Mouse (Mus musculus): ENCODE measurements around the gene Olfr301. TPM values are rescaled to one million over a fixed set of nuclear protein-coding genes. Genes with fewer than 3 reads are reported as not detected.

Gene Olfr301
- not detected in 2 replicates for polyA plus RNA-seq (2014; fragmentation: Nextera tagmentation; extraction: Ambion mirVana)

- no peak within 1 kb of the TSS for H3K4me3 ChIP-seq (ENCODE audit: low read depth, low read length)
- ATAC-seq (ENCODE audit: low read depth) (no peak), DNase-seq (ENCODE audit: low spot score) (no peak)
- H3K4me2 ChIP-seq (ENCODE audit: low read depth, low read length): no peak within 1 kb of the TSS
- no peak within 1 kb of the TSS for H3K27ac ChIP-seq (replicated peaks; ENCODE audit: low read depth, low read length)
- 84% methylated on average over 2 of the region's 2 CpGs for WGBS
- H3K27me3 ChIP-seq (replicated peaks; ENCODE audit: control insufficient read depth, insufficient read depth, low read length): no peaks in the 10 kb centered on the region
- no peaks in the 10 kb centered on the region for H3K36me3 ChIP-seq (ENCODE audit: control insufficient read depth, insufficient read depth, low read length)
- H3K4me1 ChIP-seq (ENCODE audit: control insufficient read depth, insufficient read depth, low read length): no peaks in the 10 kb centered on the region
- no peak within 1 kb of the TSS for H3K9ac ChIP-seq (ENCODE audit: low read depth, low read length)
- no peaks in the 10 kb centered on the region for H3K9me3 ChIP-seq (ENCODE audit: control insufficient read depth, low read length)
Measured at GRCm38 (mm10) chr7:86403546-86403945, at the start of gene Olfr301. Gene Olfr301, plus strand, starts transcription at chr7:86403846.

GRCm38 (mm10) chr7:86366828-86367227, 36.8 kb upstream of the Olfr301 start, which contains the start of gene Olfr305:
Gene Olfr305, minus strand, starts transcription at chr7:86366928.
- WGBS: 78% methylated on average over 1 of the region's 1 CpGs
- Histone ChIP-seq H3K27me3 (replicated peaks; ENCODE audit: control insufficient read depth, insufficient read depth, low read length) (no peaks in the 10 kb centered on the region), H3K4me1 (ENCODE audit: control insufficient read depth, insufficient read depth, low read length) (no peaks in the 10 kb centered on the region), H3K27ac (replicated peaks; ENCODE audit: low read depth, low read length) (no peak within 1 kb of the TSS), H3K4me2 (ENCODE audit: low read depth, low read length) (no peak within 1 kb of the TSS), H3K36me3 (ENCODE audit: control insufficient read depth, insufficient read depth, low read length) (no peaks in the 10 kb centered on the region), H3K9ac (ENCODE audit: low read depth, low read length) (no peak within 1 kb of the TSS), H3K4me3 (ENCODE audit: low read depth, low read length) (no peak within 1 kb of the TSS), H3K9me3 (ENCODE audit: control insufficient read depth, low read length) (no peaks in the 10 kb centered on the region)
- ATAC-seq (ENCODE audit: low read depth) (no peak), DNase-seq (ENCODE audit: low spot score) (no peak)

GRCm38 (mm10) chr7:86385769-86386168, 17.9 kb upstream of the Olfr301 start:
- ATAC-seq (ENCODE audit: low read depth): no peak
- no peak overlapping the region for H3K4me3 ChIP-seq (ENCODE audit: low read depth, low read length)
- peak; percentile 0 for DNase-seq (ENCODE audit: low spot score)

GRCm38 (mm10) chr7:86386558-86386957, 17.1 kb upstream of the Olfr301 start, which contains the start of gene Olfr304:
Gene Olfr304, minus strand, starts transcription at chr7:86386658.
- H3K36me3 ChIP-seq (ENCODE audit: control insufficient read depth, insufficient read depth, low read length): no peaks in the 10 kb centered on the region
- no peaks in the 10 kb centered on the region for H3K4me1 ChIP-seq (ENCODE audit: control insufficient read depth, insufficient read depth, low read length)
- H3K9me3 ChIP-seq (ENCODE audit: control insufficient read depth, low read length): no peaks in the 10 kb centered on the region
- no peak within 1 kb of the TSS for H3K4me2 ChIP-seq (ENCODE audit: low read depth, low read length)
- no peak within 1 kb of the TSS for H3K27ac ChIP-seq (replicated peaks; ENCODE audit: low read depth, low read length)
- H3K9ac ChIP-seq (ENCODE audit: low read depth, low read length): no peak within 1 kb of the TSS
- WGBS: 60% methylated on average over 1 of the region's 1 CpGs
- ATAC-seq (ENCODE audit: low read depth) (no peak), DNase-seq (ENCODE audit: low spot score) (no peak)
- no peaks in the 10 kb centered on the region for H3K27me3 ChIP-seq (replicated peaks; ENCODE audit: control insufficient read depth, insufficient read depth, low read length)
- H3K4me3 ChIP-seq (ENCODE audit: low read depth, low read length): no peak within 1 kb of the TSS

More at GRCm38 (mm10) chr7:86385769-86386168, 17.9 kb upstream of the Olfr301 start:
- H3K4me1 ChIP-seq (ENCODE audit: control insufficient read depth, insufficient read depth, low read length): no peaks in the 10 kb centered on the region
- no peak overlapping the region for H3K27ac ChIP-seq (replicated peaks; ENCODE audit: low read depth, low read length)
- no peaks in the 10 kb centered on the region for H3K36me3 ChIP-seq (ENCODE audit: control insufficient read depth, insufficient read depth, low read length)
- H3K27me3 ChIP-seq (replicated peaks; ENCODE audit: control insufficient read depth, insufficient read depth, low read length): no peaks in the 10 kb centered on the region
- H3K4me2 ChIP-seq (ENCODE audit: low read depth, low read length): no peak overlapping the region
- H3K9me3 ChIP-seq (ENCODE audit: control insufficient read depth, low read length): no peaks in the 10 kb centered on the region
- WGBS: 65% methylated on average over 3 of the region's 3 CpGs
- H3K9ac ChIP-seq (ENCODE audit: low read depth, low read length): no peak overlapping the region

- no peak within 1 kb of the TSS for H3K4me3 ChIP-seq (ENCODE audit: low read depth, low read length)
- no peaks in the 10 kb centered on the region for H3K27me3 ChIP-seq (replicated peaks; ENCODE audit: control insufficient read depth, insufficient read depth, low read length)
- H3K4me1 ChIP-seq (ENCODE audit: control insufficient read depth, insufficient read depth, low read length): no peaks in the 10 kb centered on the region
- no peak within 1 kb of the TSS for H3K4me2 ChIP-seq (ENCODE audit: low read depth, low read length)
- H3K36me3 ChIP-seq (ENCODE audit: control insufficient read depth, insufficient read depth, low read length): no peaks in the 10 kb centered on the region
- H3K27ac ChIP-seq (replicated peaks; ENCODE audit: low read depth, low read length): no peak within 1 kb of the TSS
- H3K9ac ChIP-seq (ENCODE audit: low read depth, low read length): no peak within 1 kb of the TSS
- no peaks in the 10 kb centered on the region for H3K9me3 ChIP-seq (ENCODE audit: control insufficient read depth, low read length)
- ATAC-seq (ENCODE audit: low read depth): no peak
- DNase-seq (ENCODE audit: low spot score): no peak
Measured at GRCm38 (mm10) chr7:86397689-86398088, 6.0 kb upstream of the Olfr301 start, which contains the start of gene Olfr303. Gene Olfr303, minus strand, starts transcription at chr7:86397789.

GRCm38 (mm10) chr7:86459621-86460020, 56.0 kb downstream of the Olfr301 start, which contains the start of gene Olfr299:
Gene Olfr299, plus strand, starts transcription at chr7:86459921.
- H3K27me3 ChIP-seq (replicated peaks; ENCODE audit: control insufficient read depth, insufficient read depth, low read length): no peaks in the 10 kb centered on the region
- H3K9me3 ChIP-seq (ENCODE audit: control insufficient read depth, low read length): no peaks in the 10 kb centered on the region
- no peak within 1 kb of the TSS for H3K27ac ChIP-seq (replicated peaks; ENCODE audit: low read depth, low read length)
- no peak within 1 kb of the TSS for H3K4me3 ChIP-seq (ENCODE audit: low read depth, low read length)
- no peak for DNase-seq (ENCODE audit: low spot score)
- no peak for ATAC-seq (ENCODE audit: low read depth)
- 89% methylated on average over 1 of the region's 1 CpGs for WGBS
- no peak within 1 kb of the TSS for H3K4me2 ChIP-seq (ENCODE audit: low read depth, low read length)
- H3K9ac ChIP-seq (ENCODE audit: low read depth, low read length): no peak within 1 kb of the TSS
- H3K4me1 ChIP-seq (ENCODE audit: control insufficient read depth, insufficient read depth, low read length): no peaks in the 10 kb centered on the region
- no peaks in the 10 kb centered on the region for H3K36me3 ChIP-seq (ENCODE audit: control insufficient read depth, insufficient read depth, low read length)

Other genes with a start within 250 kb of the Olfr301 start
- not detected in 2 replicates for gene Vmn2r75, start 232.1 kb upstream of the Olfr301 start, polyA plus RNA-seq (2014; fragmentation: Nextera tagmentation; extraction: Ambion mirVana)
- 0.07 TPM in 1 of 2 replicates, not detected in the other for gene Vmn2r76, start 157.5 kb upstream of the Olfr301 start, polyA plus RNA-seq (2014; fragmentation: Nextera tagmentation; extraction: Ambion mirVana)
- not detected in 2 replicates for gene Olfr310, start 126.7 kb upstream of the Olfr301 start, polyA plus RNA-seq (2014; fragmentation: Nextera tagmentation; extraction: Ambion mirVana)
- gene Olfr309, start 90.1 kb upstream of the Olfr301 start, polyA plus RNA-seq (2014; fragmentation: Nextera tagmentation; extraction: Ambion mirVana): not detected in 2 replicates
- not detected in 2 replicates for gene Olfr308, start 78.2 kb upstream of the Olfr301 start, polyA plus RNA-seq (2014; fragmentation: Nextera tagmentation; extraction: Ambion mirVana)
- not detected in 2 replicates for gene Olfr307, start 66.3 kb upstream of the Olfr301 start, polyA plus RNA-seq (2014; fragmentation: Nextera tagmentation; extraction: Ambion mirVana)
- not detected in 2 replicates for gene Olfr305, start 36.9 kb upstream of the Olfr301 start, polyA plus RNA-seq (2014; fragmentation: Nextera tagmentation; extraction: Ambion mirVana)
- not detected in 2 replicates for gene Olfr304, start 17.2 kb upstream of the Olfr301 start, polyA plus RNA-seq (2014; fragmentation: Nextera tagmentation; extraction: Ambion mirVana)
- gene Olfr303, start 6.1 kb upstream of the Olfr301 start, polyA plus RNA-seq (2014; fragmentation: Nextera tagmentation; extraction: Ambion mirVana): 0.04 TPM in 1 of 2 replicates, not detected in the other
- 0.09 and 0.11 TPM in 2 replicates for gene Olfr299, start 56.1 kb downstream of the Olfr301 start, polyA plus RNA-seq (2014; fragmentation: Nextera tagmentation; extraction: Ambion mirVana)
- gene Olfr298, start 88.6 kb downstream of the Olfr301 start, polyA plus RNA-seq (2014; fragmentation: Nextera tagmentation; extraction: Ambion mirVana): 0.07 and 0.28 TPM in 2 replicates
- 0.38 TPM in 1 of 2 replicates, not detected in the other for gene Olfr297, start 116.1 kb downstream of the Olfr301 start, polyA plus RNA-seq (2014; fragmentation: Nextera tagmentation; extraction: Ambion mirVana)
- 0.04 TPM in 1 of 2 replicates, not detected in the other for gene Olfr295, start 180.0 kb downstream of the Olfr301 start, polyA plus RNA-seq (2014; fragmentation: Nextera tagmentation; extraction: Ambion mirVana)
- not detected in 2 replicates for gene Olfr294, start 212.8 kb downstream of the Olfr301 start, polyA plus RNA-seq (2014; fragmentation: Nextera tagmentation; extraction: Ambion mirVana)
- gene Olfr293, start 245.2 kb downstream of the Olfr301 start, polyA plus RNA-seq (2014; fragmentation: Nextera tagmentation; extraction: Ambion mirVana): 0.17 and 0.39 TPM in 2 replicates

All from embryonic facial prominence, embryonic 14.5 days (tissue).